Mouse (Mus musculus) stomach, postnatal 0 days (tissue): ENCODE measurements around the gene Syde1.

Experiments
- CTCF ChIP-seq: IDR thresholded peaks from 2 replicates; pipeline ENCODE4 v1.5.1; 2016; ENCODE audit warnings: antibody characterized with exemption, low read depth, mild to moderate bottlenecking, moderate library complexity
- EP300 ChIP-seq: optimal IDR thresholded peaks from 2 replicates; pipeline ENCODE3; 2016; ENCODE audit warnings: antibody characterized with exemption

- TF ChIP-seq CTCF: no peak
- no peak for TF ChIP-seq EP300
Observed at GRCm38 (mm10) chr10:78569191-78569590, 22.6 kb downstream of the Syde1 start.
